Mouse (Mus musculus) retina, adult 2 months (tissue): Measurements from ENCODE around the gene Apba1.

ENCODE experiments used
- DNase-seq: peaks from one replicate; pipeline ENCODE4 v3.0.0-alpha.2; 2012; ENCODE audit warnings: low read depth, low spot score

Gene Apba1

GRCm38 (mm10) chr19:23806796-23807195 lies 48.1 kb downstream of the Apba1 start:
- no peak for DNase-seq

DNA sequence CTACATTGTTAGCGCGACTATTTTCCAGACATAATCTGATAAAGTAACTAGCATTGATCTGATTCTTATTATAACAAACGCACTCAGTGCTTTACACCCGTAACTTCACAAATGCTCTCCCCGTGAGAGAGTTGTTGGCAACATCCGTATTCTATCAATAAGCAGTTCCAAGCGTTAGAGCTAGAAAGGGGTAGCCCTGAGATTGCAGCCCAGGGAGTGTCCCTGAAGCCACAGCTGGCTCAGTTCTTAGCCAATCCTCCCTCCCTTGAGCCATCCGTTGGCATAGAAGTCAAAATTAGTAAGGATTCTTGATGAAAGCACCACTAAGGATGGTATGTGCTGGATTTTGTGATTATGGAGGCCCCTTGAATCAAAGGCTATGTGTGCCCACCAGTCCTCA lies 48.7 kb downstream of the Apba1 start:
- DNase-seq = no peak

- DNase-seq = no peak
These were observed 50.5 kb downstream of the Apba1 start for GRCm38 (mm10) chr19:23809236-23809635.

DNA sequence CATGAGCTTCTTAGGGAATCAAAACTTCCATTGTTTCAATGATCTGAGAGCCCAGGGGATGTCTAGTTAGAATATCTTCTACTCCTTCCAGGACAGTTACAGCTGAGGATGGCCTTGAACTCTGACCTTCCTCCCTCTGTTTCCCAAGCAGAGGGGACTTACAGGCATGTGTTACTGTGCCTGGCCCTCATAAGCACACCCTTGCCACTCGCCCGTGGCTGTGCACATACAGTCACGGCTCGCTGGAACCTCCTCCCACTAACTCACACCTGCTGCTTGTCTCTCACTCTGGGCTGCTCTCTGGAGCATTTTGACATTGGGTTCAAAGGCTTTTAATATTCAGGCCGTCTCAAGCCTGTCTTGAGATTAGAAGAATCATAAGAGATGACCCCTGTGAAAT lies 51.8 kb downstream of the Apba1 start:
- no peak for DNase-seq

DNA sequence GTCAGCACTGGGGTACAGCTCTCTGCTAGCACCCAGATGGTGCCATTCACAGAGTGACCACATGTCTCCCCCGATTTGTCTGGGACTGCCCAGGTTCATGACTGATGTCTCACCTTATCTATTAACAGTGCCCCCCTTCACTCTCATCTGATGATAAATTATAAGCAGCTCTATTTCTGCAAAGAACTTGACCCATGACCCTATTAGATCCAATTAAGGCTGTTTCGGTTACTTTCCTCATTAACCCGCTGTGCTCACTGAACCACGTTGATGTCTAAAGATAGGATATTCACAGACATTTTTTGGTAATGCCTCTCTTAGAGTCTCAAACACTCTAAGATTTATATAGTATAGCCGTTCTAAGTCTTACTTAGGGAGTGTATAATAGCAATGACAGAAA lies 52.3 kb downstream of the Apba1 start:
- no peak for DNase-seq

DNA sequence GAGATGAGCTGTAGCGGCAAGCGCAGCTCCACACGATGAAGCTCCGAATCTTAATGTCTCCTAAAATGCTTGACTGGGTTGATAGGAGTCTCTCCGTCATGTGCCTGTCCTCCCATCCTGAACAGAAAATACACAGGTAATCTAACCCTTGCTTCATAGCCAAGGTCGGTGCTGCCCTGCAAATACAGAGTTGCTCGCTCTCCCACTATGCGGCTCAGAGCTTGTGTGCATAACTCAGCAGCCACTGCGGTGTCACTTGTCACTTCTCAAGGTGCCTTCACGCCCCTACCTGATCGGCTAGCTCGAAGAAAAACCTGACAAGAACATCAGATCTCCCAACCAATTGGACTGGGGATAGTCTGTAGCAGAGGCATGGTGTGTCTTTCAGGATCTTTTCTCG lies 58.1 kb downstream of the Apba1 start:
- DNase-seq = no peak

GRCm38 (mm10) chr19:23817196-23817595 lies 58.5 kb downstream of the Apba1 start:
- no peak for DNase-seq

- DNase-seq = no peak
These were observed 61.2 kb downstream of the Apba1 start for GRCm38 (mm10) chr19:23819882-23820281.

DNA sequence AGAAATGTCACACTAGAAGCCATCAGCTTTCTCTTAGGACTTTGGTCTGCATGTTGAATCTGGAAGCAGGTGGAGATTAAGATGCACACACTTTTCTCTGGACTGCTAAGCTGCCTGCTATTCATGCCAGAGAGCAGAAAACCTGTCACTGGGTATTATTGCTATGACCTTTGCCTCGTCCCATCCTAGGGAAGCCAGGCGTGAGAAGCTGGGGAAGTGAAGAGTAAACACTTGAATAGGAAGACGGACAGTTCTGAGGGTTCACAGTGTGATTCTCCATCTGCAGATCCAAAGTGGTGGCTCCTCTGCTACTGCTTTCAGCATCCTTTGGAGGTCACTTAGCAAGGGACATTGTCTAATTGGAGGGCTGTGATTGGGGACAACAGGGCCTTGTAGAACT lies 63.8 kb downstream of the Apba1 start:
- no peak for DNase-seq

DNA sequence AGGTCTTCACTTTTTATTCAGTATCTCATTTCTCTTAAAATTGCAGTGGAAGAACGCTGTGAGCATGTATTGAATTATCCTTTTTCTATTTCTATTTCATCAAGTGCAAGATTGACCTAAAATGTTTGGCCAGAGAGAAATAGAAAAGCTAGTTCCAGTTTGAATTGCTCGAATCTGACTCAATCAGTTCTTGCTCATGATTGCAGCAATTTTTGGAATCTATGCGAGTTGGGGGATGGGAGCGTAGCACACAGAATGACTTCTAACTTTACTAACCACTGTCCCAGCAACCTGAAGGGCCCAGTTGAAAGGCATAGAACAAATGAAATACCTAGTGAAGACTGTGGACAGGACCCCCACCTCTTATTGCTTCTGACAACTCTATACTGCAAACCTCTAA lies 64.8 kb downstream of the Apba1 start:
- no peak for DNase-seq

- no peak for DNase-seq
These were observed 67.6 kb downstream of the Apba1 start for GRCm38 (mm10) chr19:23826251-23826650.

GRCm38 (mm10) chr19:23830761-23831160 lies 72.1 kb downstream of the Apba1 start:
- peak; percentile 13 for DNase-seq

DNA sequence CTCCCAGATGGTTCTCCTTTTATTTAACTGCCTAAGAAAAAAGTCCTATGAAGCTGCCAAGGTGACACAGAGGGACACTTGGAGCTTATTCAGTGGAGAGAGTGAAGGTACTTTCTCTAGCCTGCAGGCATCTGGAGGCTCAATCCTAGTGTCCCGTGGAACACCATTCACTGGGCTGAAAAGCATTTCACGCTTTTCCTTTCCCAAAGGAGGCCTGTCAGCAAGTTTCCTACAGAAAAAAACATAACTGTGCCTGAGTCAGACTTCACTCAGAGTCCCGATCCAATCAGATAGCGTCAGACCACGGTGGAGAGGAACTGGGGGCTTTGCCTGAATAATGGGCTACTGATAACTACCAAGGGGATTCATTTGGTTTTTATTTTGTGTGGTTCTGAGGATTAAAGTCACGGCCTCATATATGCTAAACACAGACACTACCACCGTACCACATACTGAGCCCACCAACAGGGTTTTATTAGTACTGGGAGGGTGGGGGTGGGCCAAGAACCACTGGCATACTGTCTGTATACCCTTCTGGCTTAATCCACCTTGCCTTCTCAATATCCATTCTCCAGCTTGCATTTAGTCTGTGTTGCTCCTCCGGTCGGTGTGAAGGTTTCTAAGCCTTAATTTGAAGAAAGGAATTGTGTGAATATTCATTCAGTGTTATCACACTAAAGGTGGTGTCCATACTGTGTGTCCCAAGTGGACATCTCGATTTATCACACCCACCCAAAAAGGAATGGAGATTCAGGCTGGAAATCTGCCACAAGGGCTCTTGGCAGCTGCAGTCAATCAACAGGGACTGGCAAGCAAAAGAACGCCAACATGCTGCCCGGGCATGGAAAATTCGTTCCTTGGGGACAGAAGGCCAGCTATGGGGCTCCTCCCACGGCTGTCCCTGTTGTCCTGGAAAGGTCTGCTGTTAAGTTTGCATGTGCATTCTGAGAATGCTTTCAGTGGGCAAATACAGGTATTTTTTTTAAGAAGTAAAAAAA lies 75.3 kb downstream of the Apba1 start:
- no peak for DNase-seq

DNA sequence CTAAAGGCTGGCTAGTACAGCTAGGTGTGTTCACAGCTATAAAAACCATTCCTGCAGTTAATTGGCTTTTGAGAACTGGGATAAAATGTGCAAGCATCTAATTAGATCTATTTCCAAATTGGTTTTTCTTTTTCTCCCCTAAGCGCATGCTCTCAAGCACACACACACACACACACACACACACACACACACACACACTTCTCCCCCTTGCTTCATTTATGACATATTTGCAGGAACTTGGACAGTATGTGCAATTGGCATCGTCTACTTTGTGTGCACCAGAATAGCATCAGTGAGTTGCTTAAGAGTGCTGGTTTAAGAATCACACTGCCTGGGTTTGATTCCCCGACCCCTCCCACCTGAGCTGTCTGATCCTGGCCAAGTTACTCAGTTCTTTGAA lies 76.0 kb downstream of the Apba1 start:
- no peak for DNase-seq

DNA sequence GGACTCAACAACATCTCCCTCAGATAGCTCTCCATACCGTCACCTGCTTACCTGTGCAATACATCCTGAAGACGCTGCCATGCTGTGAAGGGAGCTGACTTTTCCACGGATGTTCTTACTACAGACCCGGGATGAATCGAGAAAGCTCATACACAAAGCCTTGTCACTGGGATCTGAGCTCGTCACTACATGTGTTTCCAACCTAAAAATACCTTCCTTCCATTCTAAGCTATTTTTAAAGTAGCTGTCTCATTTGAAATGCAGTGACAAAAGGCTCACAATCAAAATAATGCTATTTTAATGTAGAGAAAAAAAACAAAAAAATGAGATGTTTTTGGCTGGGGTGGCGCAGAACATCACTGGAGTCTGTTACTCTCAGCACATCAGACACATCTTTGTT lies 97.1 kb downstream of the Apba1 start:
- no peak for DNase-seq

DNA sequence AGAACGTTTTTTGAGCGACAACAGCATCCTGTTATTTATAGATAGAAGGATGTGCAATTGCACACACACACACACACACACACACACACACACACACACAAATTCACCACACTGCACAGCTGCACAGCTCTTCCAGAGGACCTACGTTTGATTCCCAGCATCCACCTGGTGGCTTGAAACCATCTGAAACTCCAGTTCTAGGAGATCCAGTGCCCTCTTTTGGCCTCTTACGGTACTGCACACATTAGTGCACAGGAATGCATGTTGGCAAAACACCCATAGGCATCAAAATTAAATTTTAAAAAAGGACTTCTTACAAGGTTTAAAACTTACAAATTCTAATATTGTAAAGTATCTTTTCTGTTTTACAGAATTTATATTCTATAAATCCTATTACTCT lies 99.4 kb downstream of the Apba1 start:
- no peak for DNase-seq

DNA sequence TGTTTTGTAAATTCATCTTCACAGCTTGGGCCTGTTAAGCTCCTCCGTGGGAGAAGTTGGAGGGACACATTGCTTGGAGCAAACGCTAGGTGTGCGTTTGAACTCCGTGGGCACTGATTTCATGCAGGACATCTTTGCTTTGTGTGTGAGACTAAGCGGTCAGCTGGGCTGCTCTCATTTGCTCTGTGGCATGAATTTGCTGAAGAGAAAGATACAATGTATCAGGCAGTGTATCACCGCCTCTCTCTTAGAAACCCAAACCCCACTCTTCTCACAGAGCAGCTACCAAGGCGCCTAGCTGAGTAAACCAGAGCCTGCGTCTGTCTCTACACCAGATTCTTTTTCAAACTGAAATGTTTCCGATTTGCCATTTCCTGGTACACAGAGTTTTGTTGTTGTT lies 100.1 kb downstream of the Apba1 start:
- no peak for DNase-seq

GRCm38 (mm10) chr19:23860151-23860820 lies 101.6 kb downstream of the Apba1 start:
- DNase-seq = peak; percentile 18

GRCm38 (mm10) chr19:23862736-23863135 lies 104.0 kb downstream of the Apba1 start:
- DNase-seq = no peak

DNA sequence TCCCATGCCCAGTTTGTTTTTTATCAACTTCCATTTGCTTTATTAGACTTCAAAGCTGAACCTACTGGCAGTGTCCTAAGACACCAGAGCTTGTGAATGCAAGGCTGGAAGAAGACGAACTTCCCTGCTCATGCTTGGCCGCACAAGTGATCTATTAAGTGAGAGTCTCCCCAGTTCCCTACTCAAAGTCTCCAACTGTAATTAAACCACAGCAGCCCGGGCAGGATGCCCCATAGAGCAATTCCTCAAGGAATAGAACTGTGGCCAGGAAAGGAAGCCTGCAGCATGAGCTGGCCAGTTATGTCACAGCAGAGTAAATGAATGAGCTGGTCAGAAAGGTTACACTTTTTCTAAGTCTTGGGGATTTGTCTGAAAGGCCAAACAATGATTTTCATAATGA lies 105.3 kb downstream of the Apba1 start:
- no peak for DNase-seq

DNA sequence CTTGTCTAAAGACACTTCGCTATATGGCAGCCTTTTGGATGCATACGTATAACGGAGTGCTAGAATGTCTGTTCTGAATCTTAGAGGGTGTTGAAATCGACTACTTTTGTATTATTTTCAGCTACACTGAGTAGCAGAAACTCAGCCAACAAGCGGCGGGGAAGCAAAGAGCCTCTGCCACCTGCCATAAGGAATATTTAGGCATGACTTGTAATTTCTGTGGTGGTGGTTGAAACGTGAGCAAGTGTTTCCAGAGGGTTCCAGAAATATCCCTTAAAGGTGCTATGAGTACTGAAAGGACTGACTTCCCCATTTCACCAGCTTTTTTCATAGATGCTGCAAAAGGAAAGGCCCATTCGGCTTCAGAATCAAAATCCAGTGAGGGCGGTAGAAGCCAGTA lies 107.4 kb downstream of the Apba1 start:
- no peak for DNase-seq

DNA sequence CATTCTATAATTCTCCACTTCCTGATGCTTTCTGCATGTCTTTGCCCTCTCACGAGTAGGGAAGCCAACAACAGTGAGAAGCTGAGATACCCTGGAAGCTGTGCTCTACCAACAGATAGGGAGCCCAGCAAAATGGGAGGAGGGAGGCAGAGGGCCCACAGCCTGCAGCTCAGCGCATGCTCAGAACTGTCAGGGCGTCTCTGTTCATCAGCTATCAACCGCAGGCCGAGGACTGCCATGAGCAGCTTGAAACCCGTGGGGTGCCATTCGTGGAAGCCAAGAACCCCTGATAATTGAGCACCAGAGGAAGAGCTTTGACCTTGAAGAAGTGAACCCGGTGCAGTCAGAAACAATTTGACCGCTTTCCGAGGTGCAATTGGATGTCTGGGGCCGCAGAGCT lies 108.4 kb downstream of the Apba1 start:
- no peak for DNase-seq

DNA sequence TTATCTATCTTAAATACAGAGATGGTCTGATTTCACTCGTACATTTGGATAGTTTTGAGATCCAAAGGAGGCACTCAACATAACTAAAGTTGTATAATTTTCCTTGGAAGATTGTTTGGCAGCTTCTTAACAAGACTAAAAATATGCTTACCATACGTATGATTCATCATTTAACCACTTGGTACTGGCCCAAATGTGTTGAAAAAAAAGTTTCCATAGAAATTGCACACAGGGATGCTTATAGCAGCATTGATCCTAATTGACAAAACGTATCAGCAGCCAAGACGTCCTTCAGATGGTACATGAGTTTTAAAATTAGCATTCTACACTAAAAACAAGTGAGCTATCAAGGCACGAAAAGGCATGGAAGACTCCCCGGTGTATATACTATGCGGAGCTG lies 108.9 kb downstream of the Apba1 start:
- no peak for DNase-seq
